Mouse (Mus musculus): ENCODE measurements around the gene Ttc16.

DNA sequence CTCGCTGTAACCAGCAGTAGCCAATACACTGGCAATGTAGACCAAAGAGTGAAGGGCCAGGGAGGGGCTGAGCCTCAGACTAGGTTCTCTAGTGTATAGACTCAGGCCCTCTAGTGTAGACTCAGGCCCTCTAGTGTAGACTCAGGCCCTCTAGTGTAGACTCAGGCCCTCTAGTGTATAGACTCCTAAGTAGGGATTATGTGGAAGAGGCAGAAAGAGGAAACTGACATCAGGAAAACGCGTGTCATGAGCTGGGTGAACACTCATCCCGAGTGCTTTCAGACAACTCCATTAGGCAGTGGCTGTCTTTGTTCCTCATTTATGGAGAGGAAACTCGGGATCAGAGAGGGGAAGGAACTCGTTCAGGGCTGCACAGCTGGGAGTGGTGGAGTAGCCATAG, 38.4 kb downstream of the Ttc16 start:
- no peak for TF ChIP-seq CTCF (conservative IDR thresholded peaks at IDR 0.05; ENCODE audit: insufficient read depth, insufficient read length, low read depth, low read length)
- TF ChIP-seq POLR2A (IDR thresholded peaks at IDR 0.05; ENCODE audit: low read depth, low read length): no peak

All from kidney, adult 2 months (tissue).